Mouse (Mus musculus) kidney, adult 18-20 months (tissue): ENCODE measurements around the gene Pkig.
"Not testable (repeated sequence)": the region's sequence is repeated elsewhere in the genome, so short reads cannot be mapped to it uniquely, and the experiment has no call there.

Experiments used
- DNase-seq: peaks from one replicate; pipeline ENCODE4 v3.0.0; 2021

The Pkig gene

GRCm38 (mm10) chr2:163657975-163658886 lies at the start of gene Pkig:
TSS of gene Pkig (plus strand) at chr2:163658386.
- peak; percentile 87 for DNase-seq

GRCm38 (mm10) chr2:163609281-163609975 lies 48.8 kb upstream of the Pkig start:
- no peak for DNase-seq

- no peak for DNase-seq
Observed at GRCm38 (mm10) chr2:163611176-163611575, 47.0 kb upstream of the Pkig start.

- no peak for DNase-seq
Observed at GRCm38 (mm10) chr2:163613206-163613605, 45.0 kb upstream of the Pkig start.

- no peak for DNase-seq
Observed at GRCm38 (mm10) chr2:163613990-163614389, 44.2 kb upstream of the Pkig start.

GRCm38 (mm10) chr2:163615401-163615800 lies 42.8 kb upstream of the Pkig start:
- no peak for DNase-seq

- DNase-seq = no peak
Observed at GRCm38 (mm10) chr2:163615906-163616651, 42.1 kb upstream of the Pkig start.

GRCm38 (mm10) chr2:163616652-163617227 lies 41.4 kb upstream of the Pkig start:
- no peak for DNase-seq

GRCm38 (mm10) chr2:163617232-163617863 lies 40.8 kb upstream of the Pkig start:
- DNase-seq = no peak

- no peak for DNase-seq
Observed at GRCm38 (mm10) chr2:163617874-163618273, 40.3 kb upstream of the Pkig start.

GRCm38 (mm10) chr2:163620451-163620850 lies 37.7 kb upstream of the Pkig start:
- DNase-seq = no peak

GRCm38 (mm10) chr2:163621401-163621800 lies 36.8 kb upstream of the Pkig start:
- DNase-seq = not testable (repeated sequence)

GRCm38 (mm10) chr2:163631223-163631622 lies 27.0 kb upstream of the Pkig start:
- DNase-seq = no peak

GRCm38 (mm10) chr2:163631715-163632114 lies 26.5 kb upstream of the Pkig start:
- no peak for DNase-seq

- no peak for DNase-seq
Observed at GRCm38 (mm10) chr2:163634211-163634610, 24.0 kb upstream of the Pkig start.

- DNase-seq = no peak
Observed at GRCm38 (mm10) chr2:163636057-163636456, 22.1 kb upstream of the Pkig start.

GRCm38 (mm10) chr2:163637655-163638266 lies 20.4 kb upstream of the Pkig start:
- DNase-seq = no peak

GRCm38 (mm10) chr2:163640493-163640892 lies 17.7 kb upstream of the Pkig start:
- DNase-seq = no peak

- DNase-seq = no peak
Observed at GRCm38 (mm10) chr2:163641681-163642080, 16.5 kb upstream of the Pkig start.

GRCm38 (mm10) chr2:163642685-163643575 lies 15.3 kb upstream of the Pkig start:
- peak; percentile 77 for DNase-seq

GRCm38 (mm10) chr2:163643576-163643971 lies 14.6 kb upstream of the Pkig start:
- DNase-seq = no peak
